Mouse (Mus musculus) hindbrain, embryonic 10.5 days (tissue): ENCODE data around the gene Myom1. TPM values are rescaled to one million over a fixed set of nuclear protein-coding genes. Genes with fewer than 3 reads are reported as not detected.

Experiments used
- DNase-seq: peaks from one replicate; pipeline ENCODE4 v3.0.0-alpha.2; 2017; ENCODE audit warnings: low spot score
- H3K27ac ChIP-seq: fragments of 300-500 bp; sonication (generic); 2 replicates; pipeline ENCODE4 v1.5.1; 2016; ENCODE audit warnings: mild to moderate bottlenecking, moderate library complexity
- H3K27me3 ChIP-seq: fragments of 300-500 bp; sonication (generic); 2 replicates; pipeline ENCODE4 v1.6.1; 2016; ENCODE audit warnings: mild to moderate bottlenecking; ENCODE audit not compliant: poor library complexity, insufficient read depth, severe bottlenecking
- H3K36me3 ChIP-seq: fragments of 300-500 bp; sonication (generic); 2 replicates; pipeline ENCODE4 v1.6.1; 2016; ENCODE audit warnings: mild to moderate bottlenecking, moderate library complexity
- H3K4me1 ChIP-seq: fragments of 300-500 bp; sonication (generic); replicated peaks from 2 replicates; pipeline ENCODE4 v1.6.1; 2016; ENCODE audit warnings: mild to moderate bottlenecking
- H3K4me3 ChIP-seq: fragments of 300-500 bp; sonication (generic); 2 replicates; pipeline ENCODE4 v1.5.1; 2016; ENCODE audit warnings: mild to moderate bottlenecking, moderate library complexity
- H3K9me3 ChIP-seq: fragments of 300-500 bp; sonication (generic); 2 replicates; pipeline ENCODE4 v1.6.1; 2016; ENCODE audit warnings: mild to moderate bottlenecking, moderate library complexity
- WGBS: fragments of 180-500 bp; shearing (Covaris S2); methylation state at CpG from one replicate; pipeline ENCODE4 v1.1.7; 2016; 5-methylcytosine and 5-hydroxymethylcytosine counted together
- polyA plus RNA-seq: library from polyadenylated mRNA; unstranded; fragments of >200 nt; fragmentation: Nextera tagmentation; extraction: Ambion mirVana; gene quantifications from 2 replicates; pipeline ENCODE4 v1.2.1, GENCODE M21; 2016

Gene Myom1
- polyA plus RNA-seq, 1 experiment from 2014 or later, result 0.99 TPM

DNA sequence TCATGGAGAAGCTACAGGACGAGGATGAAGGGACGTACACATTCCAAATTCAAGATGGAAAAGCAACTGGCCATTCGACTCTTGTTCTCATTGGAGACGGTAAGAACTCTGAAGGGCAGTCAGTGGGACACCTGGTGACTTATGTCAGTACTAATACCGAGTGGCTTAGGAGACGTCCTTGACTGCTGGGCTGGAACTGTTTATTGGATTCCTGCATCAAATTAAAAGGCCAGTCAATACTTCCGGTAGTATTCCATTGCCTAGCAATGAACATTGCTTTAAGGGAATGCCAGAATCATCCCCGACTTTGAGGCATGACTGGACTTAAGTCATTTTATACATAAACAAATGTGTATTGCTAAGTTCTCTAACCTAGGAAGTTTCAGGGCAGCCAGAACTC, 103.8 kb downstream of the Myom1 start:
- peaks cover 7% of the 10 kb centered on the region for H3K4me1 ChIP-seq
- H3K27me3 ChIP-seq, result no peaks in the 10 kb centered on the region
- no peak overlapping the region for H3K4me3 ChIP-seq
- no peaks in the 10 kb centered on the region for H3K9me3 ChIP-seq
- no peak for DNase-seq
- no peaks in the 10 kb centered on the region for H3K36me3 ChIP-seq
- 83% methylated on average over 8 of the region's 8 CpGs for WGBS
- no peak overlapping the region for H3K27ac ChIP-seq

DNA sequence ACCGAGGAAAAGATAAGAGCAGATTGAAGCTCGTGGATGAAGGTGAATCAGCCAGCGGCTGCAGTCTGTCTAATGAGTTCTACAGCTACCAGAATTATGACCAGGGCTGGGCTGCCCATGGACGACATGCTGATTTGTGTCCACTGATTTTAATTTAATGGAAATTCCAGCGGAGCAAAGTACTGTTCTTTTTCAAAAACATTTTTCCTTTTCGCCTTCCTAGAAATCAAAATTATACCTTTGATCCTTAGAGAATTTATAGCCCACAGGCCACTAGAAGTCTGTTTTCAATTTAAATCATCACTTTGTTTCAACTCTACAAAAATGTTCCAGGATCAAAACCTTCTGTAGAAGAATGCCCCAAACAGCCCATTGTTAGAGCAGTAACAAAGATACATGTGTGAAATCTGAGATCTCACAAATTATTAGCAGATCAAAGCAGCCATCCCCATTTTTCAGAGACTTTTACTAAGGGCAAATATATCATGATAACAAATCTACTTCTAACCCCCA, 108.4 kb downstream of the Myom1 start:
- Histone ChIP-seq H3K4me1 (no peaks in the 10 kb centered on the region), H3K27ac (no peak overlapping the region), H3K9me3 (no peaks in the 10 kb centered on the region), H3K36me3 (no peaks in the 10 kb centered on the region), H3K4me3 (no peak overlapping the region), H3K27me3 (no peaks in the 10 kb centered on the region)
- WGBS, result 84% methylated on average over 6 of the region's 6 CpGs
- no peak for DNase-seq

DNA sequence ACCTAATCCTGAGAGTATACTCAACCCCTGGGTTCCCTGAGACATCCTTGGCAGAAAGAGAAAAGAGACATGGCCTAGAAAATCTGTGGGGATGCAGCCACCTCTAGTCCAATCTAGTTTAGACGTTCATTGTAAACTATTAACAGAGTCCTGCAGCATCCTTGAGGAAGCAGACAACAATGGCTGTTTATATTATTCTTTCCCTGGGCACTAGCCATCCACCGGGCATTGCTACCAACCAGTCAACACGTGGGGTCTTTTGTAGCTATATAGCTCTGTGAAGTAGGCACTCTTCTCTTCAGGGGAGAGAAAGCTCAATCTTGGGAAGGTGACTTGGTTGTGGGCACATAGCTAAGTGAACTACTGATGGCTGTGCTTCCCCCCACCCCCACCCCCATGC, 110.3 kb downstream of the Myom1 start:
- Histone ChIP-seq H3K27ac (no peak overlapping the region), H3K4me3 (no peak overlapping the region), H3K36me3 (no peaks in the 10 kb centered on the region), H3K4me1 (no peaks in the 10 kb centered on the region), H3K9me3 (no peaks in the 10 kb centered on the region), H3K27me3 (no peaks in the 10 kb centered on the region)
- DNase-seq, result no peak
- whole genome bisulfite sequencing, result 86% methylated on average over 3 of the region's 3 CpGs

DNA sequence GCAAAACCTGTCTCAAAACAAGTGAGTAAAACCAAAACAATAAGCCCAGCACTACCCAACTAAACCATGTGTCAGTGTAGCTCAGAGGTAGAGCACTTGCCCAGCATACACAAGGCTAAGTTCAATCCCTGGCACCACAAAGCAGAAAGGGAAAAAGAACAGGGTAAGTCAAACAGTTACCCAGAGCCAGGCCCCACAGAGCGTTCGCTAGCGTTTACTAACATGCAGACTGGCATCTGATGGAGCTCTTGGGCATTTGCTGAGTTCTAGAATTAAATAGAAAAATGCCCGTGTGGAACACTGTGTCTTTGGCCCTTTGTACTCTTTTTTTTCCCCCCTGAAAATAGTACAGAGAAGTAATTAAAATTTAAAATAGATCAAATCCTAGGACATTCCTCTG, 111.8 kb downstream of the Myom1 start:
- Histone ChIP-seq H3K4me3 (no peak overlapping the region), H3K27me3 (no peaks in the 10 kb centered on the region), H3K9me3 (no peaks in the 10 kb centered on the region), H3K36me3 (no peaks in the 10 kb centered on the region), H3K4me1 (no peaks in the 10 kb centered on the region), H3K27ac (no peak overlapping the region)
- no peak for DNase-seq
- WGBS, result 90% methylated on average over 4 of the region's 4 CpGs

DNA sequence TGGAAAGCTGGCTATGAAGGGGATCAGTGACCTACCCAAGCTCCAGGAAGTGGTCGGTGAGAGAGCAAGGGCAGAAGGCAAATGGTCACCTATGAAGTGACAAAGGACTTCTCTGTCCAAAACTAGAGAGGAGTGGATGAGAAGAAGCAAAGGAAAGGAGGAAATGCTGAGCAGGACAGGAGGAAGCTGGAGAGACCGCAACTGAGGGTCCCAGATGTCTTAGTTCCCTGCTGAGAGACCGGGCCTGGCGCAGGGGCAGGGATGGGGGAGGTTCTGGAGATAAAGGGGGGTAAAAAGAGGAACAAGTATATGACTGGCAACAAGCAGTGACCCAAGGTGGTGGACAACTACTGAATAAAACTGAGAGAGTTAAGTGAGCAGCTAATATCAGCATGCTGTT, 115.5 kb downstream of the Myom1 start:
- no peaks in the 10 kb centered on the region for H3K9me3 ChIP-seq
- H3K27ac ChIP-seq, result no peak overlapping the region
- 0 out of 2 replicates have a peak, but pooled peaks cover 3% of the 10 kb centered on the region for H3K4me1 ChIP-seq
- H3K27me3 ChIP-seq, result no peaks in the 10 kb centered on the region
- no peaks in the 10 kb centered on the region for H3K36me3 ChIP-seq
- 88% methylated on average over 4 of the region's 4 CpGs for WGBS
- DNase-seq, result no peak
- no peak overlapping the region for H3K4me3 ChIP-seq

DNA sequence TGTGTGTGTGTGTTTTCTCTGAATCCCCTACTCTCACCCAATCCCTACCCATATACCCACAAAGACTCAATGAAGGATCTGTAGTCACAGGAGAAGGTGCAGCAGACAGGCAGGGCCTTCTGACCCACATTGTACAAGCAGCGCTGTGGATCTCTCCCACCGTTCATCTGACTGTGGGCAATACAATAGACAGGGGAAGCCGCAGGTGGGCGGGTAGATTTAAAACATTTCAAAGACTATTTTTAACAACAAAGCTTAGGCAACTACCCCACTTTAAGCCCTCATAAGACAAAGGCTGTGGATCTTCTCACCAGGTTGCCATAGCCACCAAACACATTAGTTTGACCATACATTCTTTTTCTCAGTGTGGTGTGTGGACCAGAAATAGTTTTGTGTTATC, 116.2 kb downstream of the Myom1 start:
- Histone ChIP-seq H3K4me3 (no peak overlapping the region), H3K36me3 (no peaks in the 10 kb centered on the region), H3K27ac (no peak overlapping the region), H3K27me3 (no peaks in the 10 kb centered on the region), H3K4me1 (0 out of 2 replicates have a peak, but pooled peaks cover 3% of the 10 kb centered on the region), H3K9me3 (no peaks in the 10 kb centered on the region)
- no peak for DNase-seq
- 64% methylated on average over 4 of the region's 4 CpGs for WGBS

DNA sequence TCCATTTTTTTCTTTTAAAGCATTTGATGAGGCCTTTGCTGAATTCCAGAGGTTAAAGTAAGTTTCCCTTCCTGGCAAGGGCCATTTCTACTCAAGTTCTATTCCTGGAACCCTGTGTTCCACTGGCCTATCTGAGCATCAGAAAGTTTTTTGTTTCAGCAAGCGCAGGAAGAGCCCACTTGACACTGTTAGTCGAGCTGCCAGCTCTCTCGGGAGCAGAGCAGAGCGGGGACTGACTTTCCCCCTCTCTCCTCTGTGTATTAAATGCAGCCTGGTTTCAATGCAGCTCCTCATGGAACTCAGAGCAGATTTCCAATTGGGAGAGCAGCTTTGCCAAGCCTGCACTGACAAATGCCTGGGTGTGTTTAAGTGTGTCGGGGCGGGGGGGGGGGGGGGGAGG, 118.2 kb downstream of the Myom1 start:
- DNase-seq, result no peak
- H3K4me3 ChIP-seq, result no peak overlapping the region
- 0 out of 2 replicates have a peak, but pooled peaks cover 3% of the 10 kb centered on the region for H3K4me1 ChIP-seq
- no peak overlapping the region for H3K27ac ChIP-seq
- 46% methylated on average over 6 of the region's 6 CpGs for WGBS
- no peaks in the 10 kb centered on the region for H3K27me3 ChIP-seq
- no peaks in the 10 kb centered on the region for H3K9me3 ChIP-seq
- H3K36me3 ChIP-seq, result no peaks in the 10 kb centered on the region

DNA sequence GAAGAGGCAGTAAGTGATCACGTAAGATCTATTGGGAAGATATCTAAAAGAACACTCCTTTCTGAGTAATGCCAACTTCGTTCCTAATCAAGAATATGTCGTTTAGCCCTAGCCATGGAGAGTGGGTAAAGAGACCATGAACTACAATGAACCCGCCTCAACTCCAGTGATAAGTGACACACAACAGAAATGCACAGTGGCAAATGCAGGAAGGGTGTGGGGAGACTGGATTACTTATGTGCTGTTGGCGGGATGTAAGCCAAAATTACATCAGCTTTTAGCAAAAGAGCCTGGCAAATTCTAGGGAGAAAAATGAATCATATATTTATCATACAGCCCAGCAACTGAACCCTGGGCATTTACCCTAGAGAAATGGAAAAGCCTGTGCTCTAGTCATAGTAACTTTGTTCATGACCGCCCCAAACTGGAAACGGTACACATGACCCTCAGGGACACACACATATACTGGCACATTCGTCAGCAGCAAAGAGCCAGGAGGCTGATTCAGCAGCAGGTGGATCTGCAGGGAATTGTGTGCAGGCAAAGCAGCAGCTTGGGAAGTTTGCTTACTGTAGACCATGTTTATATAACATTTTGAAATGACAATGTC, 121.7 kb downstream of the Myom1 start:
- H3K4me1 ChIP-seq, result peaks cover 7% of the 10 kb centered on the region; the same call in 1 of the 2 replicates
- DNase-seq, result no peak
- WGBS, result 90% methylated on average over 8 of the region's 8 CpGs

DNA sequence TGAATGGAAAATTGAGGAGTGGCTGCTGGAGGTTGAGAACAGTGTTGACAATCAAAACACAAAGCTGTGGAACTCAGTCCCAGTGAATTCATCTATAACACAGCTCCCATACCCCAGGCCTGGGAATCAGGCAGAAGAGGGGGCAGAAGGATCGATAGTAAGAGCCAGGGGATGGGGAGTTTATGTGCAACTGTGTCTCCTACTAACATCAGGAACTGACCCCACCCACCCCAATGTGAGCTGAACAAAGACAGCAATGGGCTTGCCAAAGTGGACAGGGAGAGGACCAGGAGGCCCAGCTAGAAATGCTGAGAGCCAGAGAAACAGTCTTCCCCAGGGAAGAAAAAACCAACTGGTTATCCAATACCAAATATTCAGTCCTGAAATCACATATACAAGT, 122.2 kb downstream of the Myom1 start:
- no peak overlapping the region for H3K27ac ChIP-seq
- no peak overlapping the region for H3K4me3 ChIP-seq
- H3K27me3 ChIP-seq, result no peaks in the 10 kb centered on the region
- peaks cover 10% of the 10 kb centered on the region for H3K4me1 ChIP-seq
- 86% methylated on average over 1 of the region's 1 CpGs for WGBS
- no peaks in the 10 kb centered on the region for H3K36me3 ChIP-seq
- H3K9me3 ChIP-seq, result no peaks in the 10 kb centered on the region
- no peak for DNase-seq

More for the DNA sequence above, 121.7 kb downstream of the Myom1 start:
- H3K27me3 ChIP-seq, result no peaks in the 10 kb centered on the region
- no peak overlapping the region for H3K4me3 ChIP-seq
- H3K36me3 ChIP-seq, result no peaks in the 10 kb centered on the region
- H3K27ac ChIP-seq, result no peak overlapping the region
- no peaks in the 10 kb centered on the region for H3K9me3 ChIP-seq

DNA sequence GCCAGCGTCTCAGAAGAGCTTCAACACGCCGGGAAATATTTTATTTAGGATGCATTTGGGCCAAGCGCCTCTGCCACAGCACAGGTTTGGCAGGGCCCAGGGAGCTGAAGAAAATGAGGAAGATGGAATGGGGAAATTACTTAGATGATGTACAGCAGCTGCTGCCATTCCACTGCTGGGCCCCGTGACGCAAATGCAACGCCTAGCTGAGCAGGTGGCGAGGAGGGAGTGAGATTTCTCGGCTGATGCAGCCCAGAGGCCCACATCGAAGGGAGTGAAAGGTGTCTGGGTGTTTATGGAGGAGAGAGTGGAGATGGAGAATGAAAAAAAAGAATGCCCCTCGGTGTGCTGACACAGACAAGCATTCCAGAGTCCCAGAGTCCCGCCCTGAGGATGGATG, 123.1 kb downstream of the Myom1 start:
- H3K27ac ChIP-seq, result no peak overlapping the region
- no peaks in the 10 kb centered on the region for H3K36me3 ChIP-seq
- no peaks in the 10 kb centered on the region for H3K9me3 ChIP-seq
- 84% methylated on average over 12 of the region's 12 CpGs for WGBS
- H3K4me3 ChIP-seq, result no peak overlapping the region
- H3K4me1 ChIP-seq, result peaks cover 17% of the 10 kb centered on the region
- DNase-seq, result no peak
- H3K27me3 ChIP-seq, result no peaks in the 10 kb centered on the region

DNA sequence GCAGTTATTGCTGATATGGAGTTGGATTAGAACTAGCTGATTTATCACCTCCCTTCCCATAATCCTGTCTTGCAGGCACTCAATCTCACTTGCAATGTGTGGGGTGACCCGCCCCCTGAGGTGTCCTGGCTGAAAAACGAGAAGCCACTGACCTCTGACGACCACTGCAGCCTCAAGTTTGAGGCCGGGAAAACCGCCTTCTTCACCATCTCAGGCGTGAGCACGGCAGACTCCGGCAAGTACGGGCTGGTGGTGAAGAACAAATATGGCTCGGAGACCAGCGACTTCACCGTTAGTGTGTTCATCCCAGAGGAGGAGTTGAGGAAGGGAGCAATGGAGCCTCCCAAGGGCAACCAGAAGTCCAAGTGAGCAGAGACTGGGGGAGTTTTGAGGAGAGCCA, 123.6 kb downstream of the Myom1 start:
- no peaks in the 10 kb centered on the region for H3K36me3 ChIP-seq
- no peaks in the 10 kb centered on the region for H3K9me3 ChIP-seq
- H3K4me3 ChIP-seq, result no peak overlapping the region
- H3K27ac ChIP-seq, result no peak overlapping the region
- no peaks in the 10 kb centered on the region for H3K27me3 ChIP-seq
- WGBS, result 82% methylated on average over 12 of the region's 12 CpGs
- peaks cover 15% of the 10 kb centered on the region for H3K4me1 ChIP-seq
- no peak for DNase-seq

DNA sequence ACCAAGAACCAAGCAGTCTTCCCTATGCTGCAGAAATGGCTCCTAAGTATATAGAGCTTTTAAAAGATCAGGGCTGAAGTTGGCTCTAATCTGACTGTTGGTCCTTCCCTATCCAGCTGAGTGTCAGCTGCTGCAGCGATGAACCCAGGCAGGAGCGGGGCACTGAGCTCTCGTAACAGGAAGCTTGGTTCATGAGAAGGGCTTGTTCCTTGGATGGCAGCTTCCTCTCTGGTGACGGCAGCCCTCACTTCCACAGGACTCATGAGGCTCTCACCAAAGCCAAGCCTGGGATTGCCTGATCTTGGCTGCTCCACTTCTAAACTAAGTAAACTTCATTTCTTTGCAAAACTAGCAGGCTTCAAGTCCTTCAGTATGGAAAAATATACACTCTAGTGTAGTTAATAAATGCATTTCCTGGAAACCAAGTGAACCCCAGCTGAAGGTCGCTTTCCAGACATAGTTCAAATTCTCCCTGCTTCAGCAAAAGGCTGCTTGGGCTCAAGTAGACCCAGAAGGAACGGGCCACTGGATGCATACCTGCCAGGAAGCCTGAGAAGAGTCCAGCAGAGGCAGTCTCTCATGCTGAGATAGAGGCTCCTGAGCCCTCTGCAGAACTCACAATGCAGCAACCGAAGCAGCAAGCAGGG, 125.2 kb downstream of the Myom1 start:
- Histone ChIP-seq H3K4me3 (no peak overlapping the region), H3K4me1 (peaks cover 15% of the 10 kb centered on the region), H3K27me3 (no peaks in the 10 kb centered on the region), H3K27ac (0 out of 2 replicates have a peak overlapping the region, but pooled peaks have one; percentile 35), H3K9me3 (no peaks in the 10 kb centered on the region), H3K36me3 (no peaks in the 10 kb centered on the region)
- WGBS, result 75% methylated on average over 7 of the region's 7 CpGs
- no peak for DNase-seq

DNA sequence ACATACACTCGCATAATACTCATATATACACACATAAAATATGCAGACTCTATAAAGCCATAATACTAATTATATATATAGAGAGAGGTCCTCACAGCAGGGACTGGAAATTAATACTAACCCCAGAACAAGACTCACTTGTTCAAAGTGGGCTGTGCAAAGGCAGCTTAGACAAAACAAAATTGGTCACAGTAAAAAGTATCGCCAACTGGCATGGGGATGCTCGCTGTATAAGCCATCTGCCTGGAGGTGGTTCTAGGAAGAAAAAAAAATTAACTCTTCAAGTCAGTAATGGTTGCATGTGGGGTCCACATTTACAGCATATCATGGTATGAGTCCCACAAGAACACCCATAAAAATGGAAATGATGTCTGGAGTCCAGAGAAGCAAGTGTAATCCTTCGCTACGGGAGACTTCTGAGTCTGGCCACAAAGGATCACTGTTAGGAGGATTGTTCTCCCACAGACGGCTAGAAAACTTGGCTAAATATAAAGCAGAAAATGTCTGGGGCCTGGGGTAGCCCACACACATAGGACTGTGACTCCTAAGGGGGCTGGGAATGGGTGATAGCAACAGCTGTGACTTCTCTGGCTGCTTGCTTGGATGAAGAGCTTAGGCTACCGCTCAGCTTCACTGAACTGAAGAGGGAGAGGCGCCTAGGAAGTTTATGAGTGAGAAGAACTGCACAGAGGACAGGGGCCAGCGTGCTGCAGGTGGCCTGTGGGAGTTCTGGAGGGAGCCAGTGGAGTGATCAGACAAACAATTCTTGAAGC, 127.2 kb downstream of the Myom1 start:
- H3K4me3 ChIP-seq, result no peak overlapping the region
- peaks cover 15% of the 10 kb centered on the region for H3K4me1 ChIP-seq
- H3K27ac ChIP-seq, result peak overlapping the region; percentile 50
- no peaks in the 10 kb centered on the region for H3K27me3 ChIP-seq
- no peaks in the 10 kb centered on the region for H3K36me3 ChIP-seq
- no peaks in the 10 kb centered on the region for H3K9me3 ChIP-seq
- WGBS, result 83% methylated on average over 9 of the region's 9 CpGs
- DNase-seq, result no peak
